Mouse (Mus musculus) liver, adult 10 weeks (tissue): Measurements from ENCODE around the gene 4930556J24Rik. TPM values are rescaled to one million over a fixed set of nuclear protein-coding genes. Genes with fewer than 3 reads are reported as not detected.

Experiments used
- polyA plus RNA-seq: library from polyadenylated mRNA; stranded (reverse); fragments of 350-450 nt; fragmentation: Illumina TruSeq; extraction: RNeasy Lipid Tissue Mini Kit (QIAGEN cat#74804); gene quantifications from one replicate; pipeline ENCODE4 v1.2.3, GENCODE M21; 2014; ENCODE audit warnings: low read depth, low replicate concordance

4930556J24Rik gene
- not detected for polyA plus RNA-seq

DNA sequence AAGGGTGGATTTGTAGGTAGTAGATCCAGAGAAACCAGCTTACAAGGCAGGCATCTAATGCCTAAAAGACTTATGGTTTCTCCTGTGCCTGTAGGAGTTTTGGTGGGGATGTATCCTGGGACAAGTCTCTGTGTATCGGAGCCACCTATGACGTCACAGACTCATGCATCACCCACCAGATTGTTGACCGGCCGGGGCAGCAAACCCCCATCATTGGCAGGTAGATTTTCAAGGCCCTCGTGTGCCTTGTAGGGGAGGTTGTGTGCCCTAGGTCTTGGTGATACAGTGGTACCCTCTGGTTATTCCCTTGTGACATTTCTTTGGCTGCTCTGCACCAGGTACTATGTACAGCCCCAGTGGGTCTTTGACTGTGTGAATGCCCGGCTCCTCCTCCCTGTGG, at the start of gene 4930556J24Rik:
4930556J24Rik (minus strand) TSS at position 101 of the 400 bp plus-strand sequence.

GRCm38 (mm10) chr11:3983291-3983862, 6.8 kb upstream of the 4930556J24Rik start, which contains the start of gene Gal3st1:
Gene Gal3st1 (plus strand): TSS chr11:3983636.

GRCm38 (mm10) chr11:3963610-3964415, 12.8 kb downstream of the 4930556J24Rik start, which contains the start of gene Pes1:
Gene Pes1 (plus strand): TSS chr11:3963975.

DNA sequence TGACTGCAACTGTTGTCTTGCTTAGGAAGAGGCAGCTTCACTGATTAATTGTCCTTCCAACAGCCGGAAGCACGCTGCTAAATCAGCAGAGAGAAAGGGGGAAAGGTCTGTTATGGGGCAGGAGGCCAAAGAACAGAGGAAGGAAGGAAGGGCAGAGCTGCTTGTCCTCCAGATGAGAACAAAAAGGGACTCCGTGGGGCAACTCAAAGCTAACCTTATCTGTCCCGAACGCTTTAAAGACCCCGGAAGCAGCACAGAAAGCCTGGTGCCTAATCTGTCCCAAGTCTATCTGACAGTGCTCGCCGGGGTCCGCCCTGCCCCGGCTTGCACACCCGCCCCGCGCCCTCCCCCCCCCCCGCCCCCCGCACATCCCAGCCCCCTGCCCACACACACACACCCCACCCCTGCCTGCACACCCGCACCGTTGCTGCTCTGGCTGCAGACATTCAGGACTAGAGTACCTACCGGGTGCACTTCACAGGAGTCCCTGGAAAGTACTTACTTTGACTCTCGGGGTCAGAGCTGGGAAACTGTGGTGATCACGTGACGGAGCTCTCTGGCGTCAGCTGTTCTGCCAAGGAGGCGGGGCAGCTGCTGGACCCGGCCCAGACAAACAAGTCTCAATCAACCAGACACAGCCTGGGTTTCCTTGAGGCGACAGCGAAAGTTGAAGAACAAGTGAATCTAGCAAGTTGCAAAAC, 44.9 kb downstream of the 4930556J24Rik start, which contains the start of gene Tcn2:
Tcn2 (minus strand) TSS at position 649 of the 701 bp plus-strand sequence.

DNA sequence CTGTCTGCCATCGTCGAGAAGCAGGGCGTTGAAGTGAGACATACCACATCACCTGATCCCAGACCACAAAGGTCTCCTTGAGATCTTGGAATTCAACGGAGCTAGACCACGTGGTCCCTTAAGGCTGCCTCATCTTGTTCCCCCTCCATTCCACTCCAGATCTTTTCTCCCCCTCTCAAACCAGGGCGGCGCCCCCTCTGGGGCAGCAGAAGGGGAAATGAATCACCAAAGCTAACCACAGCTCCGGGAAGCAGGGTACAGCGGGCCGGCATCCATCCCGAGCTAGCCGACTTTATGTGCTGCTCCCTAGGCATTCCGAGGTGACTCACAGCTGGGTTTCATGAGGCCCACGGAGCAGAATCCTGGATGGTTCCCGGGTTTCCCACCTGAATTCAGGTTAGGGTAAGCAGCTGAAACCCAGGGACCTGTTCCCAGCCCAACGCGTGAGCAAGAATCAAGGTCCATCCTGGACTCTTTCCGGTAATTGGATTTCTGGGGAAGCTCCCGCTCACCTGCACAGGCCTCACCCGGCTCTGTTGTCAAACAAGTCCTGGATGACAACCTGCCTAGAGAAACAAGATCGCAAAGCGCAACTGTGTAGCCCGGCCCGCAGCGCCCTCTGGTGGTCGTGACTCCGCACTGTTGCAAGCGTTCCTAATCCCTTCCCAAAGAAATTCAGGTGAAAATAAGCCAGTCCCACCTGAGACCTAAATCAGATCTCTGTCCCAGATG, 62.3 kb downstream of the 4930556J24Rik start, which contains the start of gene Slc35e4:
Slc35e4 (minus strand) TSS at position 556 of the 732 bp plus-strand sequence.

GRCm38 (mm10) chr11:3894406-3895281, 81.9 kb downstream of the 4930556J24Rik start, which contains the start of the genes 4921536K21Rik and Dusp18:
Gene 4921536K21Rik (minus strand): TSS chr11:3895098.
Gene Dusp18 (plus strand): TSS chr11:3895240.

Other genes with a start within 250 kb of the 4930556J24Rik start
- gene Osbp2, start 112.9 kb downstream of the 4930556J24Rik start, polyA plus RNA-seq = 0.56 TPM
- gene 4921536K21Rik, start 81.7 kb downstream of the 4930556J24Rik start, polyA plus RNA-seq = not detected
- not detected for gene Dusp18, start 81.5 kb downstream of the 4930556J24Rik start, polyA plus RNA-seq
- gene Slc35e4, start 62.1 kb downstream of the 4930556J24Rik start, polyA plus RNA-seq = not detected
- gene Tcn2, start 44.6 kb downstream of the 4930556J24Rik start, polyA plus RNA-seq = 15.7 TPM
- gene Pes1, start 12.8 kb downstream of the 4930556J24Rik start, polyA plus RNA-seq = 11.5 TPM
- not detected for gene Gal3st1, start 6.9 kb upstream of the 4930556J24Rik start, polyA plus RNA-seq
- 73.8 TPM for gene Sec14l4, start 54.7 kb upstream of the 4930556J24Rik start, polyA plus RNA-seq
- gene Sec14l3, start 88.1 kb upstream of the 4930556J24Rik start, polyA plus RNA-seq = not detected
- 17.1 TPM for gene Mtfp1, start 118.7 kb upstream of the 4930556J24Rik start, polyA plus RNA-seq
- gene Sec14l2, start 146.6 kb upstream of the 4930556J24Rik start, polyA plus RNA-seq = 293 TPM
- gene Rnf215, start 158.4 kb upstream of the 4930556J24Rik start, polyA plus RNA-seq = 2.9 TPM
- 4.3 TPM for gene Ccdc157, start 183.5 kb upstream of the 4930556J24Rik start, polyA plus RNA-seq
- gene Sf3a1, start 183.6 kb upstream of the 4930556J24Rik start, polyA plus RNA-seq = 5.6 TPM
- 0.87 TPM for gene Tbc1d10a, start 210.0 kb upstream of the 4930556J24Rik start, polyA plus RNA-seq
- not detected for gene Castor1, start 241.4 kb upstream of the 4930556J24Rik start, polyA plus RNA-seq